7 mouse cellular contexts compared by ENCODE assay signal in the genomic region with DNA sequence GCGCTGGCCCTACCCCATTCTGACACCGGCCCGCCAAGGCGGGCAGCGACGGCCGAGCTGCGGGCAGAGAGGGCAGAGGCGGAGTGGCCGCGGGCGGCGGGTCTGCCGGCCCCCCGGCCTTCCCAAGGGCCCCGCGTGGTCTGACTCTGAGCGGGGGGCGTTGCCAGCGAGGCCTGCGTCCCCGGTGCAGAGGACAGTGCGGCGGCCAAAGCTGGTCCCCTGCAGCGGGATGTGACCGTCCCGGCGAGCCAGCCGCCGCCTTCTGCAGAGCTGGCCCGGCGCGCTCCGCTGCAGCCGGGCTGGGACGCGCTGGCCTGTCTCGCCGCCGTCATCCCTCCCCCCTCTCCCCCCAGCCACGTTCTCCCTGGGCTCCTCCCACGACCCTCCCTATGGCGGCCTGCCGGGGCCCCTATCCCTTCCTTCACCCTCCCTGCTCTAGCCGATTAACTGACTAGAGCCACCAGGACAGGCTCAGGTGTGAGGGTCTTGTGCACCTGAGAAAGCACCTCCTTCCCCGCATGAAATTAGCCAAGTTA. TPM values are rescaled to one million over a fixed set of nuclear protein-coding genes. Genes with fewer than 3 reads are reported as not detected.
DNase-seq lines count a peak whose midpoint lies in the region; ATAC-seq and TF ChIP-seq lines count a peak whose summit lies in the region.

Gene Fndc4 (minus strand): TSS at position 475 of the 536 bp plus-strand sequence.

- H3K4me3 ChIP-seq in embryonic facial prominence, embryonic 13.5 days: peak within 1 kb of the TSS; percentile 98
- H3K4me3 ChIP-seq in hindbrain, embryonic 10.5 days: peak within 1 kb of the TSS; percentile 86
- H3K4me3 ChIP-seq in left cerebral cortex, adult 2 months: peak within 1 kb of the TSS; percentile 83
- peak within 1 kb of the TSS; percentile 76 for H3K4me3 ChIP-seq in midbrain, embryonic 10.5 days
- H3K4me3 ChIP-seq in stomach, postnatal 0 days (ENCODE audit: low read depth, low read length): peak within 1 kb of the TSS; percentile 68

- H3K4me1 ChIP-seq in embryonic facial prominence, embryonic 13.5 days: peaks cover 30% of the 10 kb centered on the region
- H3K4me1 ChIP-seq in hindbrain, embryonic 10.5 days (replicated peaks): peaks cover 36% of the 10 kb centered on the region
- peaks cover 32% of the 10 kb centered on the region for H3K4me1 ChIP-seq in midbrain, embryonic 10.5 days
- 0 out of 2 replicates have a peak, but pooled peaks cover 3% of the 10 kb centered on the region for H3K4me1 ChIP-seq in stomach, postnatal 0 days (replicated peaks; ENCODE audit: control insufficient read depth, insufficient read depth)

- no peak for TF ChIP-seq CTCF in left cerebral cortex, adult 2 months (IDR thresholded peaks at IDR 0.05)
- TF ChIP-seq CTCF in stomach, postnatal 0 days (IDR thresholded peaks at IDR 0.05; ENCODE audit: low read depth): no peak

- ATAC-seq in embryonic facial prominence, embryonic 13.5 days (ENCODE audit: insufficient number of reproducible peaks, insufficient read depth, low FRiP score, low TSS enrichment, low read depth): peak; percentile 75; the same call in 1 of the 2 replicates
- ATAC-seq in stomach, postnatal 0 days (ENCODE audit: low FRiP score, low TSS enrichment): no peak

- H3K4me2 ChIP-seq in embryonic facial prominence, embryonic 13.5 days: peak within 1 kb of the TSS; percentile 87
- H3K4me2 ChIP-seq in stomach, postnatal 0 days (replicated peaks; ENCODE audit: low read depth): peak within 1 kb of the TSS; percentile 94

- H3K9me3 ChIP-seq in embryonic facial prominence, embryonic 13.5 days: no peaks in the 10 kb centered on the region
- no peaks in the 10 kb centered on the region for H3K9me3 ChIP-seq in hindbrain, embryonic 10.5 days
- no peaks in the 10 kb centered on the region for H3K9me3 ChIP-seq in midbrain, embryonic 10.5 days (replicated peaks)
- no peaks in the 10 kb centered on the region for H3K9me3 ChIP-seq in stomach, postnatal 0 days (ENCODE audit: control insufficient read depth, low read length)

- peak within 1 kb of the TSS; percentile 68 for H3K27ac ChIP-seq in embryonic facial prominence, embryonic 13.5 days
- peak within 1 kb of the TSS; percentile 93 for H3K27ac ChIP-seq in hindbrain, embryonic 10.5 days
- peak within 1 kb of the TSS; percentile 79 for H3K27ac ChIP-seq in left cerebral cortex, adult 2 months
- H3K27ac ChIP-seq in midbrain, embryonic 10.5 days (replicated peaks): peak within 1 kb of the TSS; percentile 93
- no peak within 1 kb of the TSS for H3K27ac ChIP-seq in stomach, postnatal 0 days (replicated peaks)

- TF ChIP-seq EP300 in stomach, postnatal 0 days (optimal IDR thresholded peaks at IDR 0.05): no peak

- intact Hi-C loops in left cerebral cortex, adult 2 months (cut with DNase I): loop anchor here (2.0 kb wide), 1 partner anchor 55 kb away; the partner anchor contains the start of genes Gm9970 and Nrbp1

- H3K9ac ChIP-seq in embryonic facial prominence, embryonic 13.5 days: peak within 1 kb of the TSS; percentile 98
- peak within 1 kb of the TSS; percentile 73 for H3K9ac ChIP-seq in stomach, postnatal 0 days (ENCODE audit: low read length)

- H3K27me3 ChIP-seq in embryonic facial prominence, embryonic 13.5 days: 0 out of 2 replicates have a peak, but pooled peaks cover 3% of the 10 kb centered on the region
- H3K27me3 ChIP-seq in hindbrain, embryonic 10.5 days (ENCODE audit: insufficient read depth, poor library complexity, severe bottlenecking): peaks cover 4% of the 10 kb centered on the region; the same call in 1 of the 2 replicates
- no peaks in the 10 kb centered on the region for H3K27me3 ChIP-seq in midbrain, embryonic 10.5 days (ENCODE audit: low read depth, poor library complexity, severe bottlenecking)
- H3K27me3 ChIP-seq in stomach, postnatal 0 days (ENCODE audit: control insufficient read depth, insufficient read depth, low read length): no peaks in the 10 kb centered on the region

- peaks cover 20% of the 10 kb centered on the region for H3K36me3 ChIP-seq in embryonic facial prominence, embryonic 13.5 days
- H3K36me3 ChIP-seq in hindbrain, embryonic 10.5 days: peaks cover 21% of the 10 kb centered on the region
- H3K36me3 ChIP-seq in midbrain, embryonic 10.5 days: peaks cover 21% of the 10 kb centered on the region
- H3K36me3 ChIP-seq in stomach, postnatal 0 days (ENCODE audit: control insufficient read depth, insufficient read depth, low read length): no peaks in the 10 kb centered on the region

- DNase-seq in MN1 (ENCODE audit: low spot score): peak; percentile 56
- DNase-seq in adrenal gland, postnatal 14 days: peak; percentile 46
- peak; percentile 79 for DNase-seq in hindbrain, embryonic 10.5 days (ENCODE audit: low spot score)
- peak; percentile 56 to 64 for DNase-seq in left cerebral cortex, adult 2 months (ENCODE audit: extremely low spot score in 1 of 2, low spot score in 2 of 2)
- peak; percentile 79 for DNase-seq in midbrain, embryonic 10.5 days (ENCODE audit: low spot score)
- DNase-seq in stomach, postnatal 0 days (ENCODE audit: low spot score): peak; percentile 54

- WGBS in embryonic facial prominence, embryonic 13.5 days: 1% methylated on average over 46 of the region's 46 CpGs
- 0% methylated on average over 46 of the region's 46 CpGs for WGBS in hindbrain, embryonic 10.5 days
- under 1% methylated on average over 44 of the region's 46 CpGs for WGBS in midbrain, embryonic 10.5 days
- WGBS in stomach, postnatal 0 days: under 1% methylated on average over 26 of the region's 46 CpGs

RNA-seq across cellular contexts. Expression of gene Fndc4, which starts in this region (rescaled TPM):
- 10.9 and 12.2 TPM in 2 replicates for total RNA-seq in adrenal gland, postnatal 14 days (2021)
- polyA plus RNA-seq in embryonic facial prominence, embryonic 13.5 days (2015; fragmentation: Nextera tagmentation; extraction: Ambion mirVana): 80.5 and 89.0 TPM in 2 replicates
- 47.3 and 55.6 TPM in 2 replicates for polyA plus RNA-seq in hindbrain, embryonic 10.5 days (2016; fragmentation: Nextera tagmentation; extraction: Ambion mirVana)
- 100 to 1,000 TPM; 147 to 157 TPM for total RNA-seq in left cerebral cortex, adult 2 months (2021)
- 48.9 and 51.0 TPM in 2 replicates for polyA plus RNA-seq in midbrain, embryonic 10.5 days (2016; fragmentation: Nextera tagmentation; extraction: Ambion mirVana)
- 12.8 and 13.7 TPM in 2 replicates for polyA plus RNA-seq in stomach, postnatal 0 days (2015; fragmentation: Nextera tagmentation; extraction: Ambion mirVana)

Comparison
In these comparisons a context has a peak if more than half of its experiments do, and no peak if none do; other contexts are left out.
1. RNA of gene Fndc4 (total RNA-seq): 147 to 157 TPM in left cerebral cortex, adult 2 months; 10.9 to 12.2 TPM in adrenal gland, postnatal 14 days; every median in the first group is over 10 times any median in the second.
2. Peak in every context shown above with its lines, with median percentiles within 50 percentile points of each other: DNase-seq and H3K4me3 ChIP-seq.